Mouse (Mus musculus) adrenal gland, adult 2 months (tissue): Measurements from ENCODE around the gene Cma2. TPM values are rescaled to one million over a fixed set of nuclear protein-coding genes. Genes with fewer than 3 reads are reported as not detected.
"Not testable (repeated sequence)": the region's sequence is repeated elsewhere in the genome, so short reads cannot be mapped to it uniquely, and the experiment has no call there.

Source experiments
- DNase-seq: peaks from one replicate; pipeline ENCODE4 v3.0.0; 2021
- long read RNA-seq: library from polyadenylated mRNA; stranded (forward); transcript quantifications from one replicate; pipeline ENCODE4 v2.0.0, GENCODE M21; 2021
- polyA plus RNA-seq: library from polyadenylated mRNA; depleted of rRNA; stranded (reverse); fragments of >200 nt; gene quantifications from 2 replicates; pipeline ENCODE4 v1.2.3, GENCODE M21; 2012; rRNA removed
- total RNA-seq, 2 experiments: library from RNA; stranded (reverse); gene quantifications; 2 replicates each; pipeline ENCODE4 v1.2.3; 2021

Gene Cma2
- total RNA-seq (under 1 TPM in 1 of 2 experiments, not detected in 1; 0.35 TPM), polyA plus RNA-seq (not detected in 2 replicates)
- long read RNA-seq = 0 reads

DNA sequence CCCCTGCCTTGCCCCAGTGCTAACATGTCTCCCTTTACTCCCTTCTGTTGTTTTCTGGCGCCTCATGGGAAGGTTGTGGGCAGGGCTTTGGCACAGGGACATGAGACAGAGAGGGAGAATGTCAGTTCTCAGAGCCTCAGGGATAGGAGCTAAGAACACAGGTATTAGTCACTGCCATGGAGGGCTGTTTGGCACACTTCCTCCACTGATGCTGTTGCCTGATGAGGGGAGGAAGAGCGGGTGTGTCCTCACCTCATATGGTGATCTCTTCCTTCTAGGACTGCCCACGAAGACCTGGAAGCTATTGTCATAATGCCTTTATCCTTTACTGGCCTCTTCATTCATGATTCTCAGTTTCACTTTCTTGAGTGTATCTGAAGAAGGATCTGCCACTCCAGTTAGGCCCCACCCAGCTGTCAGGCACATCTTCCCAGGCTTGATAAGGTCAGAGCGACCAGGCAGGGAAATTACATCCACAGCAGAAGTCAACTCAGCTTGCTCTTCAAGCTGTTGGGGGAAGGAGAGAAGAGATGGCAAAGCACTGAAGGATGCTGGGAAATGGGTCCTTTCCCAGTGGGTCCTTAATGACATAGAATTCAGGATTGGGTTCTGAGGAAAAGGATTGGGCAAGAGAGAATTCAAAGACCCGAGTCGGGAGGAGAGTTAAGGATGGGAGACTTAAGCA is at the start of gene Cma2:
Cma2 (plus strand) TSS at position 635 of the 685 bp plus-strand sequence.
- DNase-seq = no peak

- no peak for DNase-seq
These were observed 45.3 kb upstream of the Cma2 start for GRCm38 (mm10) chr14:55905518-55905917.

GRCm38 (mm10) chr14:55913406-55913805 is 37.4 kb upstream of the Cma2 start:
- DNase-seq = no peak

DNA sequence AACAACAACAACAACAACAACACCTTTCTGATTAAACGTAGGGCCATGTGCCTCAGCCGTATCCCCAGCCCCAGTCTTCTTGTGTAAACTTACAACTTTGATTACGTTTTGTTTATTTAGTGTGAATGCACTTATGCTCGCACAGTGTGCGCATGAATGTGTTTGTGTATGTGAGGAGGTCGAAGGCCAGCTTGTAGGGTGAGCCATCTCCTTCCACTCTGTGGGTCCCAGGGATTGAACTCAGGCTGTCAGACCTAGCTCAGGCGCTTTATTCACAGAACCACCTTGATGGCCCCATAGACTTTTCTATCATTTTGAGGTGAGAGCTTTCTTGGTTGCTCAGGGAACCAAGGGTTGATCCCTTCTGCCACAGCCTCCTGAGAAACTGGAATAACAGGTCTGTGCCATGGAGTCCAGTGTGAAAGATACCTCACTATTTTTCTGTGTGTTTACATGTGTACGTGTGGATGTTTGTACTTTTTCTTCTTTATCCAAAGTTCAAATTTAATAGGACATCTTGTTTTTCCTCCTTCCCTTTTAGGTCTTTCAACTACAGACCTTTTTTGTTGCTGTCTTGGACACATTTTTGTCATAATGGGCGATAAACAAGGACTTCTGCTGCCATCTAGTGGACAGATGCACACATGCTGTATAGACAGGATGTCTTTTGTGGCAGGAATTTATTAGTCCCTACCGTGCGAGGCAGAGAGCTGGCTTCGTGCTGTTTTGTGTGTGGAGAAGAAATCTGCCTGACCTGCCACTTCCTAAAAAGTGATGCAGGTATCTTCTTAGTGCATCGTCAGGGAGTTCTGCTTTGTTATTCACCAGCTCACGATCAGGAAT is 32.3 kb upstream of the Cma2 start:
- peak; percentile 60 for DNase-seq

DNA sequence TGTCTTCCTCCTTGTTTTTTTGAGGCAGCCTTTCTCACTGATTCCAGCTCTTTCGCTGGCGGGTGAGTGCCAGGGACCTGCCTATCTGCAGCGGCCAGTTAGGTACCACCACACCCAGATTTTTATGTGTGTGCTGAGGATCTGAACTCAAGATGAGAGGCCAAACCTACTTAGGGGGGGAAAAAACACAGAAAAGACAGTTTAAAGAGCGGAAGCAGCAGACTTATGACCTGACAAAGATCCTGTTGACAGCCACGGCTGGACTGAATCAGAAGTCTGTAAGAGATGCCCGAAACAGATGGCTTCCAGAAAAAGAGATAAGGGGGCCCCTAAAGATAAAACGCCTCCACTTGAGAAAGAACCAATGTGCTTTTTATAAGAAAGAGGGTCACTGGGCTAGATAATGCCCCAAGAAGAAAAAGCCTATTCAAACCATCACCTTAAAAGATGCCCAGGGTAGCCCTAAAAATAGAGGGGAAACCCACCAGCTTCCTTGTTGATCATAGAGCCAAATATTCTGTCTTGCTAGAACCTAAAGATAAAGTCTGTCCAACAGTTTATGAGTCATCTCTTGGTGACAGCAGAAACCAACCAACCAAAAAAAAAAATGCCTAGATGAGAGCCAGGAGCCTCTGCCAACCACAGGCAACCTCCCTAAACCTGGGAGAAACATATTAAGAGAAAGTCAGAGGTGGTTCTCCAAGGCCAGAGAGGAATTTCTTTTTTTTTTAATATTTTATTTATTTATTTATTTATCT is 28.1 kb upstream of the Cma2 start:
- DNase-seq = no peak

GRCm38 (mm10) chr14:55926847-55927246 is 23.9 kb upstream of the Cma2 start:
- no peak for DNase-seq

- no peak for DNase-seq
These were observed 21.4 kb upstream of the Cma2 start for GRCm38 (mm10) chr14:55929263-55929997.

DNA sequence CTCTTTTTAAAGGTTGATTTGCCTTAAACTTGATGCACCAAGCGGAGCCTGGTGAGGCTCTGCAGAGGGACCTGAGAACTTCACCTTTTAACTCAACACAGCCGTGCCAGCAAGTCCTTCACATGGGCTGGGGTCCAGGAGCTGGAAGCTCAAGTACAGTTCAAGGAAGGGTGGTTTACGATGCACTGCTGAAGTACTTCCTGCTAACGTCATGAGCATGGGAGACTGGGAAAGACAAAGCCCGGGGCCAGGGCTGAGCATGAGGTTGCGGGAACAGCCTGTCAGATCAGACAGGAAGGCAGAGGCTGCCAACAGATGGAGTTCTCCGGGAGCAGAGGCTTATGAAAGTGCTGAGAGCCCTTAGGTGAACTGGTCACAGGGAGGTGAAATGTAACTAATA is 17.2 kb upstream of the Cma2 start:
- peak; percentile 7 for DNase-seq

GRCm38 (mm10) chr14:55940070-55940800 is 10.5 kb upstream of the Cma2 start:
- DNase-seq = no peak

DNA sequence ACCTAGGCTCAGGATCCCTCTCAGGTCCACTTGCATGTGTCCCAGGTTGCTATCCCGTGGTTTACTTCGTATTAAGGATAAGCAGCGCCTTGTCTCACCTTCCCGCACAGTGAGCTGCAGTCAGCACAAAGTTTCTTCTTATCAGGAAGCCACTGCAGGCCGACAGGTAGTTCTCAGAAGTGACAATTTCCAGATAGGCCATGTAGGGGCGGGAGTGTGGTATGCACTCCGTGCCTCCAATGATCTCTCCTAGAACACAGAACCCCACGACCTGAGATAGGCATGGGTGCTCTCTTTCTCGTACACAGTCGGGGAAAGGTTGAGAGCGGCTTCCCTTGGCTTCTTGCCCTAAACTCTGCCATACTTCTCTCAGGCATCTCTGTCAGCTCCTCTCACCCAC is 7.2 kb upstream of the Cma2 start:
- no peak for DNase-seq

DNA sequence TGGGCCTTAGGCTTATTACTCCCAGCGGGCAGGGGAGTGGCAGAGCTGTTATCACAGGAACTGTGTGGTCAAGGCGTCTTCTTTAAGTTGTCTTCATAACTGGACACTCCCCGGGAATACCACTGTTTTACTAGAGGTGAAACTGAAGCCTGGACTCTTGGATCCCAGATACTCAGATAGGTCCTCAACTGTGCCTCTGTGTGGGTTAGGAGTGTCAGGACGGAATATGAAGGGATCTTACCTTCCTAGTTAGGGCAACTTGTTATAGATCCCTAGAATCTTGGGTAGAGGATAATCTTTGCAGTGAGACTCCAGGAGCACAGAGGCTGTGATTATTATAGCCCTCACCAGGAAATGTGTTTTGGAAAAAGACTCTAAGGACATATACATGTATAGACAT is 6.2 kb upstream of the Cma2 start, which contains the start of gene Cma1:
Cma1 (minus strand) TSS at position 101 of the 400 bp plus-strand sequence.
- no peak for DNase-seq

- no peak for DNase-seq
These were observed 4.4 kb upstream of the Cma2 start for GRCm38 (mm10) chr14:55946269-55946969.

DNA sequence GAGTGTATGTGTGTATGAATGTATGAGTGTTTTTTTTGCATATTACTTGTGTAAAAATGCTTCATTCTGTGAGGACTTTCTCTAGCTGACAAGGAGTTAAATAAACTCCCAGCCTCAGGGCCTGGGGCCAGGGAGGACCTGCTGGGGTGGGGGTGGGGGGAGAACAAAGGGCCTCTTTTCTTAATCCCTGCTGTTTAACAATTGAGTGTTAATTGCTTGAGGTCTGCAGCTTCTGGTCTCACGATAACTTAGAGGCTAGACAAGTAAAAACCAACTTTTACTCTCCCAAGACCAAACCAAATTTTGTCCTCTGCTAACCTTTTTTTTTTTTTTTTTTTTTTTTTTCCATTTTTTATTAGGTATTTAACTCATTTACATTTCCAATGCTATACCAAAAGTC is 12.5 kb downstream of the Cma2 start:
- DNase-seq = no peak

DNA sequence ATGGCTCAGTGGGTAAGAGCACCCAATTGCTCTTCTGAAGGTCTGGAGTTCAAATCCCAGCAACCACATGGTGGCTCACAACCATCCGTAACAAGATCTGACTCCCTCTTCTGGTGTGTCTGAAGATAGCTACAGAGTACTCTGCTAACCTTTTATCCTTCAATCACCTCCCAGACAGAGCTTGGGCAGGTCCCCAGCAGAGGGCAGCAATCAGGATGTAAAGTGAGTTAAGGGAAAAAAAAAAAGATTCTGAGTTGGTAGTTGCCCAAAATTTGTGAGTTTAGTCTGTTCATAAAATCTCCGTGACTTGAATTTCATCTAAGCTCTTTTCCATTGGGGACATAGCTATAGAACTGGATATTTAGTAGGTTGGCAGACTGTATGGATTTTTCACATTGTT is 13.1 kb downstream of the Cma2 start:
- DNase-seq = not testable (repeated sequence)

DNA sequence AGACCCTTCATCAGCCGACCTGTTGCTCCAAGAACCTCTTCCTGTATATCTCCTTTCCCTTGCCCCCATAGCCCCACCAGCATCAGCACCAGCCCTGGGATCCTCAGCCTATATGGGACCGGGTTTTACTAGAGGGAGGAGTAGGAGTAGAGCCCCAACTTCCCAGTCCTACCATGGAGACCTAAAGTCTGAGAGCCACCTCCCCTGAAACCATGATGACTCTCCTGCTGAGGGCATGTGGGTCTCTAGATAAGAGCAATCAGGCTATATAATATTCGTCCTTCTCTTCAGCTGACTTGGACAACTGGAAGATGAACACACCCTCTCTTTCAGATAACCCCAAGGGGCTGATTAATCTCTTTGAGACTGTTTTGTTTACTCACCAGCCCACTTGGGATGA is 36.7 kb downstream of the Cma2 start:
- DNase-seq = not testable (repeated sequence)

GRCm38 (mm10) chr14:56013147-56013546 is 62.4 kb downstream of the Cma2 start:
- no peak for DNase-seq

DNA sequence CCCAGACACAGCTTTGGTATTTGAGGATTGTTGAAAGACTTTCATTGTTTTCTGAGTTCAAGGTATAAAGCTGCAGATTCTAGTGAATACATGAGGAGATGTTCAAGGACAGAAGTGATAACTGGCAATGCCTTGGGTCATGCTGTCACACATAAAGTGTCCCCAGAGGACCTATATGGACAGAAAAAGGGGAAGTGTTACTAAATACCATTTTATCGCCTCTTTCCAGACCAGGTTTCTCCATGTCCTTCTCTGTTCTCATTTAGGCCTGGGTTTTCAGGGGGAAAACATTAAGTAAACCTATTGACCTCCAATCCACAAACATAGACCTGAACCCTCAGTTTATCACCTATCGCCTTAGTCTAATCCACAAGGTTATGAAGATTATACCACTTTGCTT is 63.1 kb downstream of the Cma2 start:
- DNase-seq = no peak

GRCm38 (mm10) chr14:56017671-56018070 is 66.9 kb downstream of the Cma2 start, which contains the start of gene Mcpt1:
Mcpt1 (plus strand) TSS chr14:56017971.
- not testable (repeated sequence) for DNase-seq

DNA sequence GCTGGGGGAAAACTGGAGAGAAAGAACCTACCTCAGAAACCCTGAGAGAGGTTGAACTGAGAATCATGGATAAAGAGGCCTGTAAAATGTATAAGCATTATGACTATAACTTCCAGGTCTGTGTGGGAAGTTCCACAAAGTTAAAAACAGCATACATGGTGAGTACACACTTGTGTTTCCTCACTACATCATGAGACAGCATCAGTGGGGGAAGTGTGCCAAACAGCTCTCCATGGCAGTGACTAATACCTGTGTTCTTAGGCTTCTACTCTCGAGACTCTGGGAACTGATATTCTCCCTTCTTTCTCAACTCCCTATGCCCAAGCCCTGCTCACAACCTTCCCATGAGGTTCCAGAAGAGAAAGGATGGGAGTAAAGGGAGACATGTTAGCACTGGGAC is 68.7 kb downstream of the Cma2 start:
- no peak for DNase-seq

- not testable (repeated sequence) for DNase-seq
These were observed 70.5 kb downstream of the Cma2 start for GRCm38 (mm10) chr14:56021305-56021704.
